Mouse (Mus musculus): ENCODE data around the gene Bcat2. TPM values are rescaled to one million over a fixed set of nuclear protein-coding genes. Genes with fewer than 3 reads are reported as not detected.

The Bcat2 gene
- polyA plus RNA-seq, 1 experiment from 2014 or later = 47.3 TPM

- Histone ChIP-seq H3K27me3 (ENCODE audit: control insufficient read depth, insufficient read depth, low read length) (peaks cover 14% of the 10 kb centered on the region), H3K9ac (replicated peaks; ENCODE audit: low read length) (no peak overlapping the region), H3K4me2 (ENCODE audit: low read depth, low read length) (no peak overlapping the region), H3K4me1 (ENCODE audit: control insufficient read depth, insufficient read depth, low read length) (no peaks in the 10 kb centered on the region), H3K9me3 (replicated peaks; ENCODE audit: control insufficient read depth, low read length) (no peaks in the 10 kb centered on the region), H3K4me3 (ENCODE audit: low read depth, low read length) (no peak overlapping the region), H3K36me3 (replicated peaks; ENCODE audit: control insufficient read depth, insufficient read depth, low read depth, low read length) (no peaks in the 10 kb centered on the region), H3K27ac (replicated peaks; ENCODE audit: low read depth, low read length) (no peak overlapping the region)
- DNase-seq (ENCODE audit: low spot score) = no peak
- no peak for ATAC-seq (replicated peaks; ENCODE audit: insufficient number of reproducible peaks, low FRiP score, low TSS enrichment, low read depth)
- 93% methylated on average over 8 of the region's 8 CpGs for WGBS
These were observed 55.5 kb downstream of the Bcat2 start for GRCm38 (mm10) chr7:45625481-45625880.

GRCm38 (mm10) chr7:45626571-45627076, 56.7 kb downstream of the Bcat2 start:
- Histone ChIP-seq H3K4me2 (ENCODE audit: low read depth, low read length) (no peak overlapping the region), H3K27ac (replicated peaks; ENCODE audit: low read depth, low read length) (no peak overlapping the region), H3K36me3 (replicated peaks; ENCODE audit: control insufficient read depth, insufficient read depth, low read depth, low read length) (no peaks in the 10 kb centered on the region), H3K4me3 (ENCODE audit: low read depth, low read length) (no peak overlapping the region), H3K9me3 (replicated peaks; ENCODE audit: control insufficient read depth, low read length) (no peaks in the 10 kb centered on the region), H3K27me3 (ENCODE audit: control insufficient read depth, insufficient read depth, low read length) (peaks cover 14% of the 10 kb centered on the region), H3K9ac (replicated peaks; ENCODE audit: low read length) (no peak overlapping the region), H3K4me1 (ENCODE audit: control insufficient read depth, insufficient read depth, low read length) (no peaks in the 10 kb centered on the region)
- WGBS = 87% methylated on average over 7 of the region's 7 CpGs
- no peak for DNase-seq (ENCODE audit: low spot score)
- no peak for ATAC-seq (replicated peaks; ENCODE audit: insufficient number of reproducible peaks, low FRiP score, low TSS enrichment, low read depth)

- H3K4me1 ChIP-seq (ENCODE audit: control insufficient read depth, insufficient read depth, low read length) = no peaks in the 10 kb centered on the region
- H3K36me3 ChIP-seq (replicated peaks; ENCODE audit: control insufficient read depth, insufficient read depth, low read depth, low read length) = no peaks in the 10 kb centered on the region
- no peaks in the 10 kb centered on the region for H3K9me3 ChIP-seq (replicated peaks; ENCODE audit: control insufficient read depth, low read length)
- ATAC-seq (replicated peaks; ENCODE audit: insufficient number of reproducible peaks, low FRiP score, low TSS enrichment, low read depth) (no peak), DNase-seq (ENCODE audit: low spot score) (no peak)
- WGBS = 83% methylated on average over 9 of the region's 9 CpGs
- peak within 1 kb of the TSS; percentile 78 for H3K9ac ChIP-seq (replicated peaks; ENCODE audit: low read length)
- peaks cover 16% of the 10 kb centered on the region for H3K27me3 ChIP-seq (ENCODE audit: control insufficient read depth, insufficient read depth, low read length)
- 0 out of 2 replicates have a peak within 1 kb of the TSS, but pooled peaks have one; percentile 41 for H3K27ac ChIP-seq (replicated peaks; ENCODE audit: low read depth, low read length)
- peak within 1 kb of the TSS; percentile 97 for H3K4me2 ChIP-seq (ENCODE audit: low read depth, low read length)
- peak within 1 kb of the TSS; percentile 54 for H3K4me3 ChIP-seq (ENCODE audit: low read depth, low read length)
These were observed 57.3 kb downstream of the Bcat2 start, which contains the start of gene Rasip1 for GRCm38 (mm10) chr7:45627261-45627660. Gene Rasip1 (plus strand): TSS chr7:45627488.

- Histone ChIP-seq H3K9ac (replicated peaks; ENCODE audit: low read length) (peak overlapping the region; percentile 78), H3K4me1 (ENCODE audit: control insufficient read depth, insufficient read depth, low read length) (no peaks in the 10 kb centered on the region; the same call in 1 of the 2 replicates), H3K27ac (replicated peaks; ENCODE audit: low read depth, low read length) (0 out of 2 replicates have a peak overlapping the region, but pooled peaks have one; percentile 41), H3K27me3 (ENCODE audit: control insufficient read depth, insufficient read depth, low read length) (peaks cover 19% of the 10 kb centered on the region), H3K9me3 (replicated peaks; ENCODE audit: control insufficient read depth, low read length) (no peaks in the 10 kb centered on the region), H3K36me3 (replicated peaks; ENCODE audit: control insufficient read depth, insufficient read depth, low read depth, low read length) (no peaks in the 10 kb centered on the region), H3K4me3 (ENCODE audit: low read depth, low read length) (peak overlapping the region; percentile 54), H3K4me2 (ENCODE audit: low read depth, low read length) (peak overlapping the region; percentile 97)
- ATAC-seq (replicated peaks; ENCODE audit: insufficient number of reproducible peaks, low FRiP score, low TSS enrichment, low read depth) (peak; percentile 62; the same call in 1 of the 2 replicates), DNase-seq (ENCODE audit: low spot score) (peak; percentile 93)
- WGBS = 2% methylated on average over 87 of the region's 105 CpGs
These were observed 58.7 kb downstream of the Bcat2 start for GRCm38 (mm10) chr7:45628364-45629294.

GRCm38 (mm10) chr7:45630064-45630907, 60.3 kb downstream of the Bcat2 start:
- no peaks in the 10 kb centered on the region; the same call in 1 of the 2 replicates for H3K4me1 ChIP-seq (ENCODE audit: control insufficient read depth, insufficient read depth, low read length)
- H3K9ac ChIP-seq (replicated peaks; ENCODE audit: low read length) = no peak overlapping the region
- peaks cover 19% of the 10 kb centered on the region for H3K27me3 ChIP-seq (ENCODE audit: control insufficient read depth, insufficient read depth, low read length)
- ATAC-seq (replicated peaks; ENCODE audit: insufficient number of reproducible peaks, low FRiP score, low TSS enrichment, low read depth) (no peak), DNase-seq (ENCODE audit: low spot score) (no peak)
- H3K4me2 ChIP-seq (ENCODE audit: low read depth, low read length) = no peak overlapping the region
- H3K36me3 ChIP-seq (replicated peaks; ENCODE audit: control insufficient read depth, insufficient read depth, low read depth, low read length) = no peaks in the 10 kb centered on the region
- H3K9me3 ChIP-seq (replicated peaks; ENCODE audit: control insufficient read depth, low read length) = no peaks in the 10 kb centered on the region
- WGBS = 74% methylated on average over 23 of the region's 23 CpGs
- H3K27ac ChIP-seq (replicated peaks; ENCODE audit: low read depth, low read length) = no peak overlapping the region
- H3K4me3 ChIP-seq (ENCODE audit: low read depth, low read length) = no peak overlapping the region

- H3K4me2 ChIP-seq (ENCODE audit: low read depth, low read length) = peak overlapping the region; percentile 46
- peak overlapping the region; percentile 12; the same call in 1 of the 2 replicates for H3K4me3 ChIP-seq (ENCODE audit: low read depth, low read length)
- H3K9ac ChIP-seq (replicated peaks; ENCODE audit: low read length) = peak overlapping the region; percentile 54
- H3K4me1 ChIP-seq (ENCODE audit: control insufficient read depth, insufficient read depth, low read length) = no peaks in the 10 kb centered on the region; the same call in 1 of the 2 replicates
- H3K36me3 ChIP-seq (replicated peaks; ENCODE audit: control insufficient read depth, insufficient read depth, low read depth, low read length) = no peaks in the 10 kb centered on the region
- no peaks in the 10 kb centered on the region for H3K9me3 ChIP-seq (replicated peaks; ENCODE audit: control insufficient read depth, low read length)
- no peak for ATAC-seq (replicated peaks; ENCODE audit: insufficient number of reproducible peaks, low FRiP score, low TSS enrichment, low read depth)
- no peak overlapping the region for H3K27ac ChIP-seq (replicated peaks; ENCODE audit: low read depth, low read length)
- peaks cover 17% of the 10 kb centered on the region for H3K27me3 ChIP-seq (ENCODE audit: control insufficient read depth, insufficient read depth, low read length)
- 13% methylated on average over 35 of the region's 35 CpGs for WGBS
- DNase-seq (ENCODE audit: low spot score) = peak; percentile 58
These were observed 62.5 kb downstream of the Bcat2 start for GRCm38 (mm10) chr7:45632499-45632898.

GRCm38 (mm10) chr7:45634946-45635681, 65.2 kb downstream of the Bcat2 start:
- Histone ChIP-seq H3K9ac (replicated peaks; ENCODE audit: low read length) (no peak overlapping the region), H3K4me2 (ENCODE audit: low read depth, low read length) (no peak overlapping the region), H3K4me1 (ENCODE audit: control insufficient read depth, insufficient read depth, low read length) (no peaks in the 10 kb centered on the region; the same call in 1 of the 2 replicates), H3K4me3 (ENCODE audit: low read depth, low read length) (no peak overlapping the region), H3K27ac (replicated peaks; ENCODE audit: low read depth, low read length) (no peak overlapping the region), H3K36me3 (replicated peaks; ENCODE audit: control insufficient read depth, insufficient read depth, low read depth, low read length) (no peaks in the 10 kb centered on the region), H3K9me3 (replicated peaks; ENCODE audit: control insufficient read depth, low read length) (no peaks in the 10 kb centered on the region), H3K27me3 (ENCODE audit: control insufficient read depth, insufficient read depth, low read length) (peaks cover 5% of the 10 kb centered on the region; the same call in 1 of the 2 replicates)
- DNase-seq (ENCODE audit: low spot score) (no peak), ATAC-seq (replicated peaks; ENCODE audit: insufficient number of reproducible peaks, low FRiP score, low TSS enrichment, low read depth) (no peak)
- 90% methylated on average over 11 of the region's 11 CpGs for WGBS
